Mouse (Mus musculus) lung, postnatal 0 days (tissue): ENCODE data around the gene Emx2.

Source experiments
- CTCF ChIP-seq: IDR thresholded peaks from 2 replicates; pipeline ENCODE4 v1.5.1; 2016; ENCODE audit warnings: antibody characterized with exemption, mild to moderate bottlenecking
- EP300 ChIP-seq: IDR thresholded peaks from 2 replicates; pipeline ENCODE4 v1.6.1; 2016; ENCODE audit warnings: antibody characterized with exemption, mild to moderate bottlenecking, control low read depth

- TF ChIP-seq CTCF (no peak), EP300 (no peak)
Observed at GRCm38 (mm10) chr19:59492258-59492657, 34.1 kb downstream of the Emx2 start.
